ENCODE assay signal across 22 mouse cellular contexts in the genomic region with DNA sequence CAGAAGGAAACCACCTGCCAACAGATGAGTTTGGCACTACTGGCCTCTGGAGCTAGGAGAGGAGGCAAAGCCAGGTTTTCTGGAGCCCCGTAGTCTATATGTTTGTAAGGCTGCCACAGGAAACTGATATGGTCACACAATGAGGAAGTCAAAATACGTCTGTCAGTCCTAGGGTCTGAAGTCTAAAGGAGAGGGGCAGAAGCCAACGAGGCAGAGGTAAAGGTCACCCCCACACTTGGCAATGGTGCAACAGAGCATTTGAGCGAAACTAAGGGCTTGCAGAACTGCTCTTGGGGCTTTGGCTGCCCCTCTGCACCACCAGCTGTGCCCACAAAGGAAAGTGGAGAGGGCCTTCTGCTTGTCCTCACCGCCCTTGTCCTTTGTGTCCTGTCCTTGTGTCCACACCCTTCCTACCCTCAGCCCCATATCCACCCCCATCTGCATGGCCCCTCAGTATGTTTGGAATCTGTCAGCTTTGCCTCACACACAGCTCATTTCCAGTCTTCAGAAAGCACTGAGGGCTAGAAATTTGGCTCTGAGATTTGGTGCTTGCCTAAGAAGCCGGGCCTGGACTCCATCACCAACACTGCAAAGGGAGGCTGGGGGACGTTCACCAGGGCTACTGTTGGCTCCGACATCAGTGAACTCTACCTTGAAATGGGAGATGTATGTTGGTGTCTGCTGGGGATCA. TPM values are rescaled to one million over a fixed set of nuclear protein-coding genes. Genes with fewer than 3 reads are reported as not detected.
DNase-seq lines count a peak whose midpoint lies in the region; ATAC-seq and TF ChIP-seq lines count a peak whose summit lies in the region.
"Had no signal": no experiment of that assay in that cellular context is flagged by ENCODE, and none has a peak within 500 bp of the region (broad histone marks: within the 10 kb centered on the region; RNA-seq: fewer than 3 reads in every experiment).

No protein-coding gene starts in this region.

- H3K4me3 ChIP-seq in heart, embryonic 12.5 days = no peak overlapping the region
- no peak overlapping the region for H3K4me3 ChIP-seq in lung, adult 2 months (replicated peaks; ENCODE audit: extremely low read depth, low read depth, low read length)
- no peak overlapping the region for H3K4me3 ChIP-seq in hindbrain, postnatal 0 days (ENCODE audit: low read length)
- H3K4me3 ChIP-seq: embryonic facial prominence, embryonic 10.5 days; erythroblast, embryonic 14.5 days; hindbrain, embryonic 13.5 days; limb, embryonic 10.5 days; stomach, embryonic 15.5 days had no signal

- no peak overlapping the region for H3K9ac ChIP-seq in heart, embryonic 12.5 days
- no peak overlapping the region for H3K9ac ChIP-seq in hindbrain, postnatal 0 days (replicated peaks; ENCODE audit: low read length)
- H3K9ac ChIP-seq: hindbrain, embryonic 13.5 days; stomach, embryonic 15.5 days had no signal

- H3K27me3 ChIP-seq in heart, embryonic 12.5 days (replicated peaks) = no peaks in the 10 kb centered on the region
- H3K27me3 ChIP-seq in hindbrain, postnatal 0 days (ENCODE audit: insufficient read depth, low read length) = no peaks in the 10 kb centered on the region
- H3K27me3 ChIP-seq: hindbrain, embryonic 13.5 days; stomach, embryonic 15.5 days had no signal

- peaks cover 17% of the 10 kb centered on the region for H3K4me1 ChIP-seq in heart, embryonic 12.5 days (replicated peaks)
- H3K4me1 ChIP-seq in lung, adult 2 months (ENCODE audit: control insufficient read depth, insufficient read depth, low read length) = peaks cover 2% of the 10 kb centered on the region; the same call in 1 of the 2 replicates
- H3K4me1 ChIP-seq in hindbrain, postnatal 0 days (ENCODE audit: insufficient read depth, low read length) = no peaks in the 10 kb centered on the region
- H3K4me1 ChIP-seq: hindbrain, embryonic 13.5 days had no signal

- 54% methylated on average over 8 of the region's 8 CpGs for WGBS in heart, embryonic 12.5 days
- WGBS in lung, adult 2 months = 44% methylated on average over 8 of the region's 8 CpGs
- 66% methylated on average over 8 of the region's 8 CpGs for WGBS in hindbrain, postnatal 0 days

- peak overlapping the region; percentile 49; the same call in 1 of the 2 replicates for H3K27ac ChIP-seq in heart, embryonic 12.5 days (ENCODE audit: poor library complexity, severe bottlenecking)
- no peak overlapping the region for H3K27ac ChIP-seq in hindbrain, postnatal 0 days
- H3K27ac ChIP-seq: embryonic facial prominence, embryonic 10.5 days; hindbrain, embryonic 13.5 days; limb, embryonic 10.5 days; macrophage; stomach, embryonic 15.5 days had no signal

- ATAC-seq in heart, embryonic 12.5 days (ENCODE audit: insufficient number of reproducible peaks, low FRiP score) = no peak
- no peak for ATAC-seq in hindbrain, postnatal 0 days
- ATAC-seq: forebrain, embryonic 16.5 days; midbrain, embryonic 16.5 days had no signal

- H3K9me3 ChIP-seq in heart, embryonic 12.5 days (replicated peaks) = no peaks in the 10 kb centered on the region
- H3K9me3 ChIP-seq in hindbrain, postnatal 0 days (ENCODE audit: low read length) = no peaks in the 10 kb centered on the region
- H3K9me3 ChIP-seq: embryonic facial prominence, embryonic 10.5 days; hindbrain, embryonic 13.5 days; limb, embryonic 10.5 days; stomach, embryonic 15.5 days had no signal

- H3K36me3 ChIP-seq in heart, embryonic 12.5 days = peaks cover 21% of the 10 kb centered on the region
- 0 out of 2 replicates have a peak, but pooled peaks cover 13% of the 10 kb centered on the region for H3K36me3 ChIP-seq in hindbrain, postnatal 0 days (ENCODE audit: insufficient read depth, low read length)
- H3K36me3 ChIP-seq: stomach, embryonic 15.5 days had no signal

- H3K4me2 ChIP-seq in heart, embryonic 12.5 days = no peak overlapping the region
- no peak overlapping the region for H3K4me2 ChIP-seq in hindbrain, postnatal 0 days (ENCODE audit: low read depth, low read length)
- H3K4me2 ChIP-seq: hindbrain, embryonic 13.5 days; stomach, embryonic 15.5 days had no signal

- DNase-seq in heart, postnatal 25 days (ENCODE audit: low spot score) = no peak
- DNase-seq in lung, adult 18-20 months = peak; percentile 51 to 69
- DNase-seq in lung, adult 2 months = no peak
- DNase-seq in lung, postnatal 14 days = peak; percentile 59
- DNase-seq in embryo, embryonic 9.5 days (ENCODE audit: extremely low spot score) = no peak
- no peak for DNase-seq in spleen, postnatal 36 days (ENCODE audit: low spot score in 2 of 2)
- DNase-seq in hindbrain, postnatal 0 days (ENCODE audit: low spot score) = no peak
- DNase-seq: adrenal gland, adult 8-10 months; cerebellum, adult 9-10 months; kidney, adult 8-10 months; kidney, postnatal 4 days; layer of hippocampus, postnatal 36 days; right cerebral cortex, postnatal 4 days had no signal

- intact Hi-C loops in heart, postnatal 25 days (cut with DNase I) = no loop called here

- no peak for TF ChIP-seq POLR2A in lung, adult 2 months (IDR thresholded peaks at IDR 0.05; ENCODE audit: borderline replicate concordance, extremely low read depth, low read depth, low read length)

- TF ChIP-seq CTCF in lung, adult 2 months (IDR thresholded peaks at IDR 0.05; ENCODE audit: insufficient read depth, low read length) = no peak
- TF ChIP-seq CTCF in hindbrain, postnatal 0 days (IDR thresholded peaks at IDR 0.05; ENCODE audit: low read depth) = no peak

RNA-seq across cellular contexts. Expression of a gene that starts 24.4 kb away (rescaled TPM):
- 30.2 and 32.1 TPM in 2 replicates for polyA plus RNA-seq in heart, embryonic 12.5 days (2016; fragmentation: Nextera tagmentation; extraction: Ambion mirVana)
- 10 to 100 TPM; 38.5 to 39.5 TPM for total RNA-seq in heart, postnatal 25 days (2021)
- 60.8 and 73.3 TPM in 2 replicates for polyA plus RNA-seq in lung, adult 2 months (2012; rRNA removed)
- total RNA-seq in hindbrain, postnatal 0 days (2014; rRNA removed) = 36.3 and 42.2 TPM in 2 replicates
- 22.3 and 23.4 TPM in 2 replicates for polyA plus RNA-seq in hindbrain, postnatal 0 days (2015; fragmentation: Nextera tagmentation; extraction: Ambion mirVana)

Comparison
In these comparisons a context has a peak if more than half of its experiments do, and no peak if none do; other contexts are left out.
1. DNase-seq: peak in lung, adult 18-20 months (2 of 2) and lung, postnatal 14 days (single experiment); none in heart, postnatal 25 days (single experiment), lung, adult 2 months (single experiment), embryo, embryonic 9.5 days (single experiment), spleen, postnatal 36 days (0 of 2) and hindbrain, postnatal 0 days (single experiment).